Mouse (Mus musculus): ENCODE measurements around the gene Rhof.

- TF ChIP-seq MAX (IDR thresholded peaks at IDR 0.05; ENCODE audit: low read depth): no peak
- no peak for TF ChIP-seq POLR2A (IDR thresholded peaks at IDR 0.05; ENCODE audit: insufficient read length, low read depth)
- TF ChIP-seq POLR2AphosphoS2 (IDR thresholded peaks at IDR 0.05; ENCODE audit: insufficient read length, low read depth): no peak
- no peak for TF ChIP-seq E2F4 (IDR thresholded peaks at IDR 0.05; ENCODE audit: insufficient read depth)
- TF ChIP-seq TCF3 (IDR thresholded peaks at IDR 0.05; ENCODE audit: insufficient read length, low read depth): no peak
- TF ChIP-seq REST (IDR thresholded peaks at IDR 0.05; ENCODE audit: insufficient read depth, insufficient read length): no peak
- TF ChIP-seq TCF12 (IDR thresholded peaks at IDR 0.05; ENCODE audit: insufficient read depth, poor library complexity, severe bottlenecking): no peak
- TF ChIP-seq MYOD1 (IDR thresholded peaks at IDR 0.05; ENCODE audit: control insufficient read depth in 1 of 3, insufficient read length in 2 of 3, low read depth in 2 of 3): no peak
- TF ChIP-seq SRF (IDR thresholded peaks at IDR 0.05; ENCODE audit: control insufficient read depth, insufficient read length, low read depth): no peak
Measured at GRCm38 (mm10) chr5:123109452-123110203, 22.9 kb downstream of the Rhof start.

Measured in myocyte (in vitro differentiated cells).